Comparison of ENCODE assay signal across 29 mouse cellular contexts in the genomic region with DNA sequence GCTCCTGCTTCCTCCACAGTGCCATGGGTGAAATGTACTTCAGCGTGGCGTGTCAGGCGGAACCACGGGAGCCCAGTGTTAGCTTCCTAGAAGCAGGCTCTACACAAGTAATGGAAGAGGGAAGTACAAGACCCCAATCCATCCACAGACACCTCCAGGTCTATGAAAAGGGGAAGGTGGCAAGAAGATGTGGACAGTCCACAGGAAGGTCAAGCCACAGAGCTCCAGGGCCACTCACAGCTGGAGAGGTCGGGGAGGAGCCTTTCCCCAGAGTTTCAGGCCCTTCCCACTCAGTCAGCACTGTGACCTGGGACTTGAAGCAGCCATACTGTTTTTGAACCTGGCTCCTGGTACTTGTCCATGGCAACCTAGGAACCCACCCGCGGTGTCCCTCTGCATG. TPM values are rescaled to one million over a fixed set of nuclear protein-coding genes. Genes with fewer than 3 reads are reported as not detected.
A peak's percentile ranks its signal among the peaks of the same experiment; 100 is the strongest.
DNase-seq lines count a peak whose midpoint lies in the region; ATAC-seq lines count a peak whose summit lies in the region.
"Had no signal": no experiment of that assay in that cellular context is flagged by ENCODE, and none has a peak within 500 bp of the region (broad histone marks: within the 10 kb centered on the region; RNA-seq: fewer than 3 reads in every experiment).

No protein-coding gene starts in this region.

- no peaks in the 10 kb centered on the region for H3K27me3 ChIP-seq in heart, embryonic 13.5 days (replicated peaks)
- H3K27me3 ChIP-seq in limb, embryonic 13.5 days = no peaks in the 10 kb centered on the region
- no peaks in the 10 kb centered on the region for H3K27me3 ChIP-seq in limb, embryonic 10.5 days (ENCODE audit: low read depth, poor library complexity, severe bottlenecking)
- H3K27me3 ChIP-seq: CH12.LX; limb, embryonic 15.5 days; midbrain, embryonic 13.5 days; neural tube, embryonic 12.5 days; Patski; stomach, embryonic 15.5 days had no signal

- intact Hi-C loops in heart, postnatal 14 days (cut with DNase I) = no loop called here

- no peak for ATAC-seq in heart, embryonic 13.5 days (ENCODE audit: extremely low read depth, insufficient number of reproducible peaks, low FRiP score, low TSS enrichment)
- no peak for ATAC-seq in limb, embryonic 13.5 days (ENCODE audit: low FRiP score, low read depth)
- ATAC-seq in common myeloid progenitor, adult 5-6 weeks (replicated peaks; ENCODE audit: low read depth, poor library complexity, severe bottlenecking) = peak; percentile 26; the same call in 1 of the 2 replicates
- ATAC-seq in megakaryocyte, adult 5-6 weeks (ENCODE audit: poor library complexity, severe bottlenecking) = peak; percentile 79
- ATAC-seq: forebrain, postnatal 0 days; midbrain, embryonic 13.5 days; Patski had no signal

- DNase-seq in heart, postnatal 14 days = no peak
- DNase-seq in limb, embryonic 10.5 days (ENCODE audit: low spot score) = no peak
- DNase-seq in cerebellum, adult 8-10 months = no peak
- DNase-seq: adrenal gland, postnatal 36 days; B cell, adult 2 months; cerebellum, adult 11 months; cerebellum, postnatal 14 days; forebrain, postnatal 0 days; gastrocnemius, postnatal 36 days; heart, postnatal 10 days; kidney, adult 2 months; kidney, postnatal 14 days; layer of hippocampus, adult 9-11 months; right cerebral cortex, adult 18-20 months; thymus, postnatal 36 days had no signal

- peaks cover 79% of the 10 kb centered on the region for H3K36me3 ChIP-seq in heart, embryonic 13.5 days
- peaks cover 79% of the 10 kb centered on the region for H3K36me3 ChIP-seq in limb, embryonic 13.5 days
- H3K36me3 ChIP-seq in limb, embryonic 10.5 days = peaks cover 90% of the 10 kb centered on the region

- H3K9me3 ChIP-seq in heart, embryonic 13.5 days = no peaks in the 10 kb centered on the region
- no peaks in the 10 kb centered on the region for H3K9me3 ChIP-seq in limb, embryonic 13.5 days
- no peaks in the 10 kb centered on the region for H3K9me3 ChIP-seq in limb, embryonic 10.5 days (replicated peaks)
- H3K9me3 ChIP-seq: G1E; heart, embryonic 10.5 days; limb, embryonic 15.5 days; midbrain, embryonic 13.5 days; neural tube, embryonic 12.5 days; stomach, embryonic 15.5 days had no signal

- WGBS in heart, embryonic 13.5 days = 82% methylated on average over 7 of the region's 7 CpGs
- WGBS in limb, embryonic 13.5 days = 91% methylated on average over 7 of the region's 7 CpGs
- 94% methylated on average over 7 of the region's 7 CpGs for WGBS in limb, embryonic 10.5 days

- no peak overlapping the region for H3K27ac ChIP-seq in heart, embryonic 13.5 days (replicated peaks)
- no peak overlapping the region for H3K27ac ChIP-seq in limb, embryonic 13.5 days
- H3K27ac ChIP-seq in limb, embryonic 10.5 days = no peak overlapping the region
- H3K27ac ChIP-seq: heart, embryonic 10.5 days; hindbrain, embryonic 14.5 days; limb, embryonic 15.5 days; liver, embryonic 14.5 days; midbrain, embryonic 13.5 days; neural tube, embryonic 12.5 days; stomach, embryonic 15.5 days had no signal

- no peak overlapping the region for H3K4me2 ChIP-seq in heart, embryonic 13.5 days
- no peak overlapping the region for H3K4me2 ChIP-seq in limb, embryonic 13.5 days (replicated peaks)
- H3K4me2 ChIP-seq: hindbrain, embryonic 14.5 days; limb, embryonic 15.5 days; midbrain, embryonic 13.5 days; neural tube, embryonic 12.5 days; stomach, embryonic 15.5 days had no signal

- peaks cover 43% of the 10 kb centered on the region for H3K4me1 ChIP-seq in heart, embryonic 13.5 days
- peaks cover 15% of the 10 kb centered on the region for H3K4me1 ChIP-seq in limb, embryonic 13.5 days
- peaks cover 15% of the 10 kb centered on the region for H3K4me1 ChIP-seq in limb, embryonic 10.5 days

- H3K4me3 ChIP-seq in heart, embryonic 13.5 days = no peak overlapping the region
- no peak overlapping the region for H3K4me3 ChIP-seq in limb, embryonic 13.5 days
- no peak overlapping the region for H3K4me3 ChIP-seq in limb, embryonic 10.5 days
- H3K4me3 ChIP-seq: heart, embryonic 10.5 days; limb, embryonic 15.5 days; midbrain, embryonic 13.5 days; neural tube, embryonic 12.5 days; stomach, embryonic 15.5 days had no signal

- peak overlapping the region; percentile 33; the same call in 1 of the 2 replicates for H3K9ac ChIP-seq in heart, embryonic 13.5 days
- 0 out of 2 replicates have a peak overlapping the region, but pooled peaks have one; percentile 20 for H3K9ac ChIP-seq in limb, embryonic 13.5 days
- H3K9ac ChIP-seq: forebrain, postnatal 0 days; hindbrain, embryonic 14.5 days; limb, embryonic 15.5 days; liver, embryonic 14.5 days; midbrain, embryonic 13.5 days; neural tube, embryonic 12.5 days; stomach, embryonic 15.5 days had no signal

RNA-seq across cellular contexts. Expression of a gene that starts 5.5 kb away (rescaled TPM):
- polyA plus RNA-seq in heart, embryonic 13.5 days (2015; fragmentation: Nextera tagmentation; extraction: Ambion mirVana) = 72.6 and 73.1 TPM in 2 replicates
- total RNA-seq in heart, postnatal 14 days (2021) = 10 to 100 TPM; 60.3 to 68.6 TPM
- polyA plus RNA-seq in limb, embryonic 13.5 days (2015; fragmentation: Nextera tagmentation; extraction: Ambion mirVana) = 118 and 119 TPM in 2 replicates
- 140 and 145 TPM in 2 replicates for polyA plus RNA-seq in limb, embryonic 10.5 days (2016; fragmentation: Nextera tagmentation; extraction: Ambion mirVana)
- 12.3 and 13.3 TPM in 2 replicates for total RNA-seq in common myeloid progenitor, adult 5-6 weeks (2017)
- 19.4 and 23.7 TPM in 2 replicates for total RNA-seq in megakaryocyte, adult 5-6 weeks (2015)
- 8.6 and 9.0 TPM in 2 replicates for total RNA-seq in megakaryocyte, adult 5-6 weeks (2017)

RNA-seq across cellular contexts. Expression of a gene that starts 8.9 kb away (rescaled TPM):
- 13.6 and 14.6 TPM in 2 replicates for polyA plus RNA-seq in heart, embryonic 13.5 days (2015; fragmentation: Nextera tagmentation; extraction: Ambion mirVana)
- 10 to 100 TPM in 1 of 2 experiments, 1 to 10 TPM in 1; 9.0 to 18.1 TPM for total RNA-seq in heart, postnatal 14 days (2021)
- polyA plus RNA-seq in limb, embryonic 13.5 days (2015; fragmentation: Nextera tagmentation; extraction: Ambion mirVana) = 23.0 and 25.8 TPM in 2 replicates
- polyA plus RNA-seq in limb, embryonic 10.5 days (2016; fragmentation: Nextera tagmentation; extraction: Ambion mirVana) = 14.8 and 20.0 TPM in 2 replicates
- 14.7 and 28.1 TPM in 2 replicates for total RNA-seq in common myeloid progenitor, adult 5-6 weeks (2017)
- total RNA-seq in megakaryocyte, adult 5-6 weeks (2015) = 4.6 and 4.7 TPM in 2 replicates
- total RNA-seq in megakaryocyte, adult 5-6 weeks (2017) = 11.1 and 11.3 TPM in 2 replicates

RNA-seq across cellular contexts. Expression of a gene that starts 17.4 kb away (rescaled TPM):
- polyA plus RNA-seq in heart, embryonic 13.5 days (2015; fragmentation: Nextera tagmentation; extraction: Ambion mirVana) = 256 and 266 TPM in 2 replicates
- 100 to 1,000 TPM; 149 to 160 TPM for total RNA-seq in heart, postnatal 14 days (2021)
- polyA plus RNA-seq in limb, embryonic 13.5 days (2015; fragmentation: Nextera tagmentation; extraction: Ambion mirVana) = 502 and 514 TPM in 2 replicates
- polyA plus RNA-seq in limb, embryonic 10.5 days (2016; fragmentation: Nextera tagmentation; extraction: Ambion mirVana) = 434 and 504 TPM in 2 replicates
- 31.7 and 39.4 TPM in 2 replicates for total RNA-seq in common myeloid progenitor, adult 5-6 weeks (2017)
- total RNA-seq in megakaryocyte, adult 5-6 weeks (2015) = 21.3 and 29.0 TPM in 2 replicates
- total RNA-seq in megakaryocyte, adult 5-6 weeks (2017) = 5.9 and 8.7 TPM in 2 replicates

RNA-seq across cellular contexts. Expression of a gene that starts 30.0 kb away (rescaled TPM):
- polyA plus RNA-seq in heart, embryonic 13.5 days (2015; fragmentation: Nextera tagmentation; extraction: Ambion mirVana) = 24.0 and 24.3 TPM in 2 replicates
- total RNA-seq in heart, postnatal 14 days (2021) = 10 to 100 TPM; 17.6 to 18.8 TPM
- polyA plus RNA-seq in limb, embryonic 13.5 days (2015; fragmentation: Nextera tagmentation; extraction: Ambion mirVana) = 33.1 and 33.9 TPM in 2 replicates
- polyA plus RNA-seq in limb, embryonic 10.5 days (2016; fragmentation: Nextera tagmentation; extraction: Ambion mirVana) = 37.5 and 43.1 TPM in 2 replicates
- 16.6 and 26.5 TPM in 2 replicates for total RNA-seq in common myeloid progenitor, adult 5-6 weeks (2017)
- total RNA-seq in megakaryocyte, adult 5-6 weeks (2015) = 75.1 and 89.7 TPM in 2 replicates
- total RNA-seq in megakaryocyte, adult 5-6 weeks (2017) = 109 and 129 TPM in 2 replicates

RNA-seq across cellular contexts. Expression of a gene that starts 38.1 kb away (rescaled TPM):
- 56.1 and 57.0 TPM in 2 replicates for polyA plus RNA-seq in heart, embryonic 13.5 days (2015; fragmentation: Nextera tagmentation; extraction: Ambion mirVana)
- 10 to 100 TPM; 41.0 to 42.8 TPM for total RNA-seq in heart, postnatal 14 days (2021)
- 86.0 and 90.5 TPM in 2 replicates for polyA plus RNA-seq in limb, embryonic 13.5 days (2015; fragmentation: Nextera tagmentation; extraction: Ambion mirVana)
- 71.4 and 75.2 TPM in 2 replicates for polyA plus RNA-seq in limb, embryonic 10.5 days (2016; fragmentation: Nextera tagmentation; extraction: Ambion mirVana)
- total RNA-seq in common myeloid progenitor, adult 5-6 weeks (2017) = 21.0 and 32.4 TPM in 2 replicates
- 12.5 and 17.6 TPM in 2 replicates for total RNA-seq in megakaryocyte, adult 5-6 weeks (2015)
- total RNA-seq in megakaryocyte, adult 5-6 weeks (2017) = 13.0 and 14.8 TPM in 2 replicates

Comparison
In these comparisons a context has a peak if more than half of its experiments do, and no peak if none do; other contexts are left out.
1. ATAC-seq: peak in common myeloid progenitor, adult 5-6 weeks (single experiment) and megakaryocyte, adult 5-6 weeks (single experiment); none in heart, embryonic 13.5 days (single experiment) and limb, embryonic 13.5 days (single experiment).